Mouse (Mus musculus) layer of hippocampus, adult 2 months (tissue): ENCODE results near the gene Rab9. TPM values are rescaled to one million over a fixed set of nuclear protein-coding genes. Genes with fewer than 3 reads are reported as not detected.

ENCODE experiments used
- DNase-seq, 2 experiments: peaks; one replicate each; pipeline ENCODE4 v3.0.0; 2022; ENCODE audit warnings: low spot score in 2 of 2
- H3K27ac ChIP-seq: fragments of 200-600 bp; 2 replicates; pipeline ENCODE4 v1.8.1; 2022
- H3K4me3 ChIP-seq: fragments of 200-600 bp; 2 replicates; pipeline ENCODE4 v1.8.1; 2022; ENCODE audit warnings: mild to moderate bottlenecking
- CTCF ChIP-seq: fragments of 200-600 bp; conservative IDR thresholded peaks from 2 replicates; pipeline ENCODE4 v1.8.1; 2022; ENCODE audit warnings: antibody characterized with exemption, mild to moderate bottlenecking, moderate library complexity
- total RNA-seq, 2 experiments: library from RNA; stranded (reverse); gene quantifications; 2 replicates each; pipeline ENCODE4 v1.2.3; 2021

Gene Rab9
- total RNA-seq, 2 experiments from 2014 or later = 38.1 to 39.2 TPM

DNA sequence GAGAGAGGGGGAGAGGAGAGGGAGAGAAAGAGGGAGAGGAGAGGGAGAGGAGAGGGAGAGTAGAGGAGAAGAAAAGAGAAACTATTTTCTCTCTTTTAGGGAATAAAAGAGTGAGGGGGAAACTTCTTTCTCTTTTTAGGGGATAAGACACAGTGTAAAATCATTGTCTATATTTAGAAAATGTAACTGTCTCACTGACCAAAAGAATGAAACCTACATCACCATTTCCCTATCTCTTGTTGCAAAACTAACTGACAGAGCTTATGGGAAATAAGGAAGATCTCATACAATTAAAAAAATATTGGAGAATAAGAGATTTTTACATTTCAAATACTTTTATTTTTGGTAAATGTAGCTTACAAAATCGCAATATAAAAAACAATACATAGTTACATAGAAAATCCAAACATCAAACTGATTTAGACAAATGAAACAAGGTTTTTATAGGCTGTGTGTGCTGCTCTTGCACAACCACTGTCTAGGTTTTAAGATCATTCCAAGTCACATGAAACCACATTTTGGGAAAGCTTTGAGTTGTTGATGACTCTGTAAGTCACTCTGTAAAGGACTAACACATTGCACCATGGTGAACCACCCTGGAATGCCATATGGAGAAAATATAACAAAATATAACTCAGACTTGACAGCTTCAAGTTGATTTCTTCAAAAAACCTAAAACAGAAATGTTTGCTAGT lies 20.0 kb upstream of the Rab9 start:
- no peak for TF ChIP-seq CTCF
- no peak overlapping the region for H3K27ac ChIP-seq
- DNase-seq = no peak
- H3K4me3 ChIP-seq = no peak overlapping the region

DNA sequence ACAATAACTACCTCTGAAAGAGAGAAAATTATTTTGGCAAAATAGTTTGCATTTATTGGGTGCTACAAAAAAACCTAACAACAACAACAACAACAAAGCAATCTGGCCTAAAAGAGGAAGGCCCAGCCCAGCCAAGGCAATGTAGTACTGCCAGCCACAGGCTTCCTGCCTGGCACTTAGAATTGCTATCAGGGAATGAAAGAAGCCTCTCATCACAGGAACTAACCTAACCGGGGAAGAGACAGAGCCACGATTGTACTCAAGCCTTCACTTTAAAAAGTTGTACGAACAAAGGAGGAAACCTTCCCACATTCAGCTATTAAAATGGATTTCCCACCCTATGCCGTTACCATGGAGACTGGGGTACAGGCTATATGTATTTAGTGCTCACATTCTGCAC lies 18.1 kb upstream of the Rab9 start:
- peak overlapping the region; percentile 48; the same call in 1 of the 2 replicates for H3K27ac ChIP-seq
- H3K4me3 ChIP-seq = no peak overlapping the region
- DNase-seq = peak in 1 of 2 experiments; percentile 26
- no peak for TF ChIP-seq CTCF

DNA sequence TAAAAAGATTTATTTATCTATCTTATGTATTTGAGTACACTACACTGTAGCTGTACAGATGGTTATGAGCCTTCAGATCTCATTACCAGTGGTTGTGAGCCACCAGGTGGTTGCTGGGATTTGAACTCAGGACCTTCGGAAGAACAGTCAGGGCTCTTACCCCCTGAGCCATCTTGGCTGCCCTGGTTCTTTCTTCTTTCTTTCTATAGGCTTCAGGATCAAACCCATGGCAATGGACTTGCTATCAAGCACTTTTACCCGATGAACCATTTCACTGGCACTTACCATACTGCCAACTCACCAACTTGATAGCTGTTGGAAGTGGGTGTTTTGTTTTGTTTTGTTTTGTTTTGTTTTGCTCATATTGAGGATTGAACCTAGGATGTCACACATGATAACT lies 15.4 kb upstream of the Rab9 start:
- no peak for TF ChIP-seq CTCF
- Histone ChIP-seq H3K4me3 (no peak overlapping the region), H3K27ac (no peak overlapping the region)
- no peak for DNase-seq

DNA sequence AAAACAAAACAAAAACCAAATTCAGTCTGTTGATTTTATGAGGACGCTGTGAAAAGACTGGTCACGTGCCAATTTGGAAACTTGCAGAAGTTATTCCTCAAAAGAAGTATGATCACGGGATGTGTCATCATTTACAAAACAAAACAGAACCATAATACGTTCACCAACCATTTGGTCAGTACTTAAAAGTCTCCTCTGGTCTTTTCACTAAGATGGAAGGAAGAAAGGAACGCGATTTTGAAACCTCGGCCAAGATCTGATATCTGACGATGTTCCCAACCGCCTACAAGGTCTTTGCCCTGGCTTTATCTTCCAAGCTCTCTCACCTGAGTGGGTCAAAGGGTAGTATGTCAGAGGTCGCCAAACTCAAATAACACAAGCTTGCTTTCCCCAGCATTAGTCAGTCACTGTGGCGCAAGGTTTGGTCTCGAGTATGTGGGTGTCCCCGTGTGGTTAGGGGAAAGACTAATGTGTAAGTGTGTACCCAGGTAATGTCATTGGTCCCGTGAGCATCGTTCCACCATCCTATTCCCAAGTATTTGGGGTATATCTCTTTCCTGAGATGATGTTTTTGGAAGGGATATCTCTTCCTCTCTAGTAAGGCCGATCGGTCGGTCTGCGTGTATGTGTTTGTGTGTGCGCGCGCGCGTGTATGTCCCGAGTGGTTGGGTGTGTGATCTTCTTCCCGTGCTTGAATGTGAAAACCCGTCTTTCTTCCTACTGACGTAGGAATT lies 869 bp downstream of the Rab9 start:
- H3K4me3 ChIP-seq = peak overlapping the region; percentile 67
- peak in 1 of 2 experiments; percentile 11 for DNase-seq
- H3K27ac ChIP-seq = peak overlapping the region; percentile 89
- no peak for TF ChIP-seq CTCF

DNA sequence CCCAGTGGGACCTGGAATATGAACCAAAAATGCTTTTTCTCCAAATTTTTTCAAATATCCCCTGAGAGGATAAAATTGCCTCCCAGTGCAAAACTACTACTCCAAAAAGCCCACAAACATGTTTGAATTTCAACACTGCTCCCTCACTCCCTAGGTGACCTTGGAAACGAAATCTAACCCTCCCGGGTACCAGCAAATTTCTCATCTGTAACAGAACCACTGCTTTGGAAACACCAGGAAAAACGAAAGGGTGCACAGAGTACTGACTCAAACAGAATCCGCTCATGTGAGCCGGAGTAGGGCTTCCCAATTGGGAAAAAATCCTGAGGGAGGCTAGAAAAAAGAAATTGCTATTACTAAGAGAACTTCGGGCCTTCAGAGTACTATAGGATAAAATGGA lies 2.3 kb downstream of the Rab9 start:
- no peak for DNase-seq
- peak overlapping the region; percentile 67 for H3K4me3 ChIP-seq
- no peak overlapping the region for H3K27ac ChIP-seq
- no peak for TF ChIP-seq CTCF

DNA sequence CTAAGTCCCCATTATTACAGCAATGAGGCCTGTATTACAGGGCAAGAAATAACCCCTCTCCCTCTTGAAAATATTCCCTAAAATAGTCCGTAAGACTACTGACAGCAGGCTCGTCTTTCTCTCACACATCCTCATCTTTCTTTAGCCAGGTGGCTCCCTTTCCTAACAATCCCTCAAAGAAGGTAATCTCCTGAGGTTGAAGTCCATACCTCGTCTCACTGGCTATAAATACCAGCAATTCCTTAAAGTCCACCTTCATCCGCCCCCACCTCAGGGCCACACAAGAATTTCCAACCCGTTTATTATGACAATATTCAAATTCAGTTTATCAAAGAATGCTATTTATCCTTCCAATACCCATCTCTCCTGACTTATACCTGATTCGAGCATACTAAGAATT lies 7.1 kb downstream of the Rab9 start:
- no peak overlapping the region for H3K27ac ChIP-seq
- H3K4me3 ChIP-seq = no peak overlapping the region
- DNase-seq = no peak
- TF ChIP-seq CTCF = no peak

DNA sequence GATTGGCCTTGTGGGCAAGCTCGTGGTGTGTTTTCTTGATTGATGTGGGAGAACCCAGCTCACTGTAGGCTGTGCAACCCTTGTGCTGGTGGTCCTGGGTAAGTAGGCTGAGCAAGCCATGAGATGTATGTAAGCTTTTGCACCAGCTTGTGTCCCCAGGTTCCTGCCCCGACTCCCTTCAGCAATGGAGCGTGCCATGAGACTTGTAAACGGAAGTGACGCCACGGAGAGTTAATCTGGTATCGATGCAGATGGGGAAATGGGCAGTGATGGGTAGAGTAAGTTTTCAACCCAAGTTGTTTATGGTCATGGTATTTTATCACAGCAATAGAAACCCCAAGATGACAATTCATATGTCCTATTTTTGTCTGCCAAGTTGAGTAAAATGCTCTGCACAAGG lies 11.3 kb downstream of the Rab9 start:
- Histone ChIP-seq H3K4me3 (no peak overlapping the region), H3K27ac (no peak overlapping the region)
- DNase-seq = no peak
- TF ChIP-seq CTCF = no peak

DNA sequence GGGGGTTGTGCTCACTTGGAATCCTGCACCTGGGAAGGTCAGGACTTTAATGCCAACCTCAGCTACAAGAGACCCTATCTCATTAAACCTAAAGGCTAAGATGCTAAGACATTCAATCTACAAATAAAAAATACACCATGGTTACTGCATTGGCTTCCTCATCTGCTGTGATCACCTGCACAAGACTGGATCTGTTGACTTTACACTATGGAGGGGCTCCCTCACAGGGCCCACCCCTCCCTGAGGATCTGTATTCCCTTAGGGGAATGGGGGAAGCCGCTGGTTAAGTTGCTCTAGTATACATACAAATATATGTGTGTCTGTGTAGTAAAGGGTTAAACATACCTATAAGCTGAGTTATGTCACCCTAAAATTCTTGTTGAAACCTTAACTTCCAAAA lies 24.1 kb downstream of the Rab9 start:
- DNase-seq = no peak
- no peak overlapping the region for H3K4me3 ChIP-seq
- no peak for TF ChIP-seq CTCF
- H3K27ac ChIP-seq = no peak overlapping the region

DNA sequence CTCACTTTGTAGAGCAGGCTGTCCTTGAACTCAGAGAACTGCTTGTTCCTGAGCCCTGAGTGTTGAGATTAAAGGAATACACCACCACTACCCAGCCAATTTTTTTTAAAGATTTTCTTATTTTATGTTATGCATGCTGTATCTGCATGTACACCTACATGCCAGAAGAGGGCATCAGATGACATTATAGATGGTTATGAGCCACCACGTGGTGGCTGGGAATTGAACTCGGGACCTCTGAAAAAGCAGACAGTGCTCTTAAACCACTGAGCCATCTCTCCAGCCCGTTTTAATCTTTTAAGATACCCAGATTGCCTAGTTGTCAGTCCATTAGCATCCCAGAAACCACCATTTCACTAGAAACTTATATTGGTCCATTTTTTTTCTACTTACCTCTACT lies 25.3 kb downstream of the Rab9 start:
- Histone ChIP-seq H3K4me3 (no peak overlapping the region), H3K27ac (no peak overlapping the region)
- TF ChIP-seq CTCF = peak; percentile 46
- DNase-seq = no peak

DNA sequence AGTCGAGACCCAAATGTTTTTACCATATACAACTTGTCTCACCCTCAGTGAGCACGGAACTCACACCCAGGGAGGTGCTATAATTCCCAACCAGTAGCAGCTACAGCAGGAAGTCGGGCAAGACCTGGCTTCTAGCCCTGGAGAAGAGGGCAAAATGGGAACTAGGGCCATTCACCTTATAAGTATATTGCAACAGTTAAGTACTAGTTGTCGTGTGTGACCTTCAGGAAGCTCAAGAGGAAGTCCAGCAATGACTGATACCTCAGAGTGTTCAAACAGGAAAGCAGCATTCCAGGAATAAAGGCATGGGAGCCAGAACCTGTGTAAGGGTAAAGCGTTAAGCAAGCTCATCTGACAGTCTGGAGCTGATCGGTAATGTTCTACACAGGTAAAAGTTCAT lies 26.1 kb downstream of the Rab9 start:
- TF ChIP-seq CTCF = no peak
- DNase-seq = no peak
- H3K4me3 ChIP-seq = no peak overlapping the region
- no peak overlapping the region for H3K27ac ChIP-seq

DNA sequence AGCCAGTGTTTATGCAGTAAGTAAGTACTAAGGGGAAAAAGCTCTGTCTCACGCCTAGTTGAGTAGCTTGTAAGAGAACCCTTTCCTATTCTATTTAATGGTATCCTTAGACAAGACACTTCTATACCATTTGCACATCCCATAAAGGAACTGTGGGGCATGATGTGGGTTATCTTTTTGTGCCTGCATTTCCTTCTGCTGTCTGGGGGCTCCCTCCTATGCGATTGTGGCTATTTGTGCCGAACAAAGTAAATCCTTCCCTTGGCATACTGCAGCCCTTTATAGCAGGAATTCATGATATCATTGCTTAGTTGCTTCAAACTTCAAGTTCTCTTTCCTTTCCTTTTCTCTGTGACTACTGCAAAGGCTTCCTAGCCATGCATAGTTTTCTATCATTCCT lies 35.1 kb downstream of the Rab9 start:
- H3K4me3 ChIP-seq = no peak overlapping the region
- TF ChIP-seq CTCF = no peak
- DNase-seq = no peak
- H3K27ac ChIP-seq = no peak overlapping the region

DNA sequence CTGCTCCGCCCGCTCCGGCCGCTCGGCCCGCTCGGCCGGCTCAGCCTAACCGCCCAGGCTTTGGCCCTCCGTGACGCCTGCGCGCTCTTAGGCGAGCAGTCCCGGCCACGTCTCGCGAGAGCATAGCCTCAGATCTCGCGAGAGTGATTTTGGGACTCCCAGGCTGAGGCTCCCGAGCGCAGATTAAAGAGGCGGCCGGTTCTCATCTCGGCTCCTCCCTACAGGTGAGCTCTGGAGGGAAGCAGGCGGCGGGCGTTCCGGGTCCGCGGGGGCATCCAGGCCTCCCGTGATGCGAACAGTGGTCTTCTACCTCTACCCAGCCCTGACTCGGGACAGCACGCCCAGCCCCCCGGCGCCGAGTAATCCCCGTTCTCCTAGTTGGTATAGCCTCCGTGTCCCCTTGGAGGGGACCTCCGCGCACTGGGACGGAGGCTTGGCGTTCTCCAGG lies 39.0 kb downstream of the Rab9 start, which contains the start of gene Ofd1:
TSS of gene Ofd1 (minus strand) at position 89 of the 448 bp plus-strand sequence.
- no peak; the same call in 1 of the 2 replicates for TF ChIP-seq CTCF
- peak within 1 kb of the TSS; percentile 76 for H3K4me3 ChIP-seq

DNA sequence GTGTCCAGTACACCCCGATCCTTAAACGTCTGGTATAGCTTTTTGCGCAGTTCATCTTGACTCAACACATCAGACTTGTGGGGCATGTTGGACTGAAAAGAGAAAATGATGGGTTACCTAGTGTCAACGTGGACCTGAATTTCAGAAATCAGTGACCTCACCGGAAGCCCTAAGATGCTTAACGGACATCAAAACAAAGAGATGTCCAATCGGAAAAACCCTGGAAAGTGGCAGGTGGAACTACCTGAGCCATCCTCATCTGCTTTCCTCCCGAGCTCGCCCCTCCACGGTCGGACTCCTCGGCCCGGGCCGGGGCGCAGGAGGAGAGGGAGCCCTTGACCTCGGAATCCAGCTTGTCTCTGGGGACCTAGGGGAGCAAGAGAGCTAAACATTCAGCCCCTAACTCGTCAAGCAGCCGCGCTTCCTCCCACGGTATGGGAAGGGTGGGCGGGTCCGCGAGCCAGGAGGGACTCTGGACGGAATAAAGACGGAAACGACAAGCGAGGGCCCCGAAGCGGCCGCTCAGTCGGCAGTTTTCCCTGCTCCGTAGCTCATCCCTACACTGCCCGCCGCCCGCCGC lies 39.5 kb downstream of the Rab9 start, which contains the start of gene Trappc2:
TSS of gene Trappc2 (plus strand) at position 539 of the 580 bp plus-strand sequence.
- H3K4me3 ChIP-seq = peak within 1 kb of the TSS; percentile 76
- no peak for TF ChIP-seq CTCF
- no peak for DNase-seq
- peak within 1 kb of the TSS; percentile 94 for H3K27ac ChIP-seq

More for the DNA sequence above, 39.0 kb downstream of the Rab9 start, which contains the start of gene Ofd1:
- DNase-seq = peak; percentile 78 to 85
- peak within 1 kb of the TSS; percentile 94 for H3K27ac ChIP-seq
